Mouse (Mus musculus) MEL-GATA-1-ER (cell line): ENCODE measurements around the gene Tinagl1.

Experiments
- DNase-seq: peaks from one replicate; pipeline ENCODE4 v3.0.0-alpha.2; 2012; ENCODE audit warnings: low read depth; ENCODE audit errors: extremely low read depth

Gene Tinagl1

DNA sequence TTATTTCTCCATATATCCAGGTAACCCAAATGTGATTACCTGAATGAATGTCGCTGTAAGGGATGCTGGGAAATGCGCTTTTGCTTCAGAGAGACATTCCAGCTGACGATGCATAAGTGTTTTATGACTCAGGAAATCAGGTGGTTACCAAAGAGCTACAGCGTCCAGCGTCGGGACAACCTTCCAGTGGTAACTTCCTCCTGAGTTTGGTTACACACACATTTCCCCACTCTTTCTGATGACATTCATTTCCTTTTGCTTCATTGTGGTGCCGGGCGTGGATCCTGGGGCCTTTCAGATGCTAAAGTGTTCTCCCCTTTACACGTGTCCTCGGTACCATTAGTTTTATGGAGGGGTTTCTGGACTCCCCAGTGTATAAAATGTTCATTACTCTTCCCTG lies 26.5 kb downstream of the Tinagl1 start:
- no peak for DNase-seq

- no peak for DNase-seq
Measured at GRCm38 (mm10) chr4:130141786-130142185, 33.1 kb downstream of the Tinagl1 start.

DNA sequence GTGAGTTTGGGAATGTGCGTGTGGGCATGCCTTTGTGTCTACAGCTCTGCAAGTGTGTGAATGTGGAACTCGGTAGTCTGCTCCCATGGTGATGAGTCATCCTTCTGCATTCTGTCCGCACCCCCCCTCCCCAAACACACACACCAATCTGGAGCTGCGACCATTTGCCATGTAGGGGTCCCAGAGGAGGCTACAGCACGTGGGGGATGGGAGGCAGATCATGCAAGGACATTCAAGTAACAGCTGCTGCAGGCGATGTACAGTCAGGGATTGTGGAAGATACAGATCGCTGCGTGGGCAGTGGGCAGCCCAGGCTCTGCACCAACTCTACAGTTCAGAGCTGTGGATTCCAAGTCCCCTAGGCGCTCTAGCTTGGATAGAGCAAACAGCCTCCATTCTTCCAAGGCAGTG lies 33.9 kb downstream of the Tinagl1 start:
- no peak for DNase-seq

DNA sequence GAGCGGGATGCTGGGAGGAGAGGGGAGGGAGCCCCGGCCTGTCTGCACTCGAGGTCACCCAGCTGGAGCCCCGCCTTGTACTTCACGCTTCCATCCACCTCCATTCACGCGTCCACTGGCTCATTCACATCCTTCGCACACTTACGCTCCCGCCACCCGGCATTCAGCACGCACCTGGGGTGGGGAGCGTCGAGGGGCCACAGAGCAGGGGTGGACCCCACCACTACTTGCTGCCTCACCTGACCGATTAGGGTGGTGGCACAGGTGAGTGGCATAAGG lies 35.8 kb downstream of the Tinagl1 start, which contains the start of gene Hcrtr1:
Gene Hcrtr1 (minus strand): TSS at position 146 of the 279 bp plus-strand sequence.
- DNase-seq, result no peak

DNA sequence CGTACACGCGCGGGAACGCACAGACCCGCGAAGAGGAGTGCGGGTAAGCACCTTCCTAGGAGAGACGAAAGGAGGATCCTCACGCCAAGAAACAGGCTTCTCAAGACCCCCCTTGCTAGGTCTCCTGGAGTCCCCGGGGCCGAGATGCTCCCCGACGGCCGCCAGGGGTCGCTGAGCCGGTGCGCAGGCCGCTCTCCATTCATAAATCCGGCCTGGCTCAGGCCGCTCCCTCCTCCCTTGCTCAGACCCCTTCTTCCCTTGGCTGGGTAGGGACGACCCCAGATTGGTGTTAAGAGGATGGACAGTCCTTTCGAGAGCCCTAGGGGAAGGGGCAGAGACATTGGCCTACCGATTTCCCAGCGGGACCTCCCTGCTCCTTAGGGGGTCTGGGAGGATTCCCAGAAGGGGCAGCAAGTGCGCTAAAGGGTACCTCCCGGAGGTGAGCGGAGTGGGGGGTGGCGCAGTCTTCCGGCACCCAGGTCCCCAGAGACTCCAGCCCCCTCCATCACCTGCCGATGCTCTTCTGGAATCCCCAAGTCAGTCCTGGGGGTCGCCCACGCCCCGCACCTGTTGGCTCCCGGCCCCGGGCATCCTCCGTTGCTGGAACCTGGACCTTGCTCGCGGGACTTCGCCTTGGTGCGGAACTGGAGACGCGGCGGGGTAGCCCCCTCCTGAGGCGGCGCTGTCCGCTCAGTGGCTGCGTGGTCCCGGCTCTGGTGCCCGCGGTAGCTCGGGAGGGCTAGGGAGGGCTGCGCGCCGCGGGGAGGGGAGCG lies 36.3 kb downstream of the Tinagl1 start:
- DNase-seq, result peak; percentile 5

DNA sequence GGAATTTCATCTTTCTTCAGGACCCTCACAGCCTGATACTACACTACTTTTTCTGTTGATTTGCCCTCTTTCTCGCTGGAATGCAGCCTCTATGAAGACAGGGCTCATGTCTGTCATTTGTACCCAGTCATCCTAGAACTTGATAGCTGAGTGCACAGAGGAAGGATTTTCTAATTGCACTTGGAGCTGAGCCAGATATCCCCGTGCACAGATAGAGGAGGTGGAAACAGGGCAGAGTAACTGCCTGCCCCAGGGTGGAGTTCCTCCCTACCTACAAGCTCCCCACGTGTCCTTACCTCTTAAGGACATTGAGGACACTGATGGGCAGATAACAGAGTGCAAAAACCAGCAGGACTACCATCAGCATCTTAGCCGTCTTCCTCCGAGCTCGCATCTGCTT lies 41.5 kb downstream of the Tinagl1 start:
- DNase-seq, result no peak

- no peak for DNase-seq
Measured at GRCm38 (mm10) chr4:130131448-130132105, 43.3 kb downstream of the Tinagl1 start.

- DNase-seq, result no peak
Measured at GRCm38 (mm10) chr4:130130641-130131350, 44.1 kb downstream of the Tinagl1 start.

DNA sequence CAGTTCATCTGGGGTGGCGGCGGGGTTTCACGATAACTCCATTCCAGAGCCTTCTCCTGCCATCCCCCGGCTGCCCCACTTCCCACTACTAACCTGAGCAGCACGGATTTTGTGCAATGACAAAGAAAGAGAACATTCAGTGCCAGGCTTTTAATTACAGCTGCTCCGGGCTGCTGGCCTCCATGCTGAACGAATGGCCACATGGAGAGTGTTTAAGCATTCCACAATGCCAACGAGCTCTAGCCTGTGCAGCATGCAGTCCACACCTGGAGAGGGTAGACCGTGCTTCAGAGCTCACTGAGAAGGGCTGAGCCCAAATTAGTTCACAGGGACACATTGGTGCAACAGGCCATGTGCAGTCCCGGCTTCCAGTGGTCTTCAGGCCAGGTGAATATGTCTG lies 44.8 kb downstream of the Tinagl1 start:
- no peak for DNase-seq

DNA sequence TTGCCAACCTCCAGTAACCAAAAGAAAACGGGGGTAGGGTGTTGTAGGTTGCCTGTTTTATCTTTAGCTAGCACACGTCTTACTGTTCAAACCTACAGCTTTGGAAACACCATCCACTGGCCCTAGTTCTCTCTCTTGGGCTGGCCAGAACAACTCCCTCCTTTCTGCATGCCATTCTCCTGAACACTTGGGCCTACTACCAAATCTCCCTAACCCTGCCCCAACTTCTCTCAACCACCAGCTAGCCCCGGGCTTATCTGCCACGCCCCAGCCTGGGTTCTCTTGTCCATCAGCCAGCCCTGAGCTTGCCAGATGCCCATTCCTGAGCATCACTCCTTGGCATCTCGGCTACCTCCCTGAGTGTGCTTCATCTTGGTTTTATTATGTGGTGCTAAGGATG lies 46.0 kb downstream of the Tinagl1 start:
- no peak for DNase-seq

GRCm38 (mm10) chr4:130125935-130126334 lies 49.0 kb downstream of the Tinagl1 start:
- no peak for DNase-seq

- DNase-seq, result no peak
Measured at GRCm38 (mm10) chr4:130125164-130125563, 49.8 kb downstream of the Tinagl1 start.

DNA sequence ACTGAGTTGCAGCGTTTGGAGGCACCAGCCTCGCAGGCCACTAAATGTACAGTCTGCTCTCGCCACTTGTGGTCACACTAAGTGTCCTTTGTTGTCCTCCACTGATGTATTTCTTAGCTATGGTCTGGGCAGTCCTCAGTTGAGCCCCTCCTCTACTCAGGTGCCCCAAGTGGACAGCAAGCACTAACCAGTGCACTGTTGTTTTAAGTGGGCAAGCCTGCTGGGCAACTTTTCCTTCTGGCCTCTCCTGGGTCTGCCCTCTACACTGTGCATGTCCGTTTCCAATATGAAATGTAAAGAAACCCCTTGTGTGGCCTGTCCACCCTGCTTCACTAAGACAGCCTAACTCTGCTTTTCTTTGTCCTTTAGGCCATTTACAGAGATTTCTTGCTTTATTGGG lies 50.8 kb downstream of the Tinagl1 start:
- no peak for DNase-seq

DNA sequence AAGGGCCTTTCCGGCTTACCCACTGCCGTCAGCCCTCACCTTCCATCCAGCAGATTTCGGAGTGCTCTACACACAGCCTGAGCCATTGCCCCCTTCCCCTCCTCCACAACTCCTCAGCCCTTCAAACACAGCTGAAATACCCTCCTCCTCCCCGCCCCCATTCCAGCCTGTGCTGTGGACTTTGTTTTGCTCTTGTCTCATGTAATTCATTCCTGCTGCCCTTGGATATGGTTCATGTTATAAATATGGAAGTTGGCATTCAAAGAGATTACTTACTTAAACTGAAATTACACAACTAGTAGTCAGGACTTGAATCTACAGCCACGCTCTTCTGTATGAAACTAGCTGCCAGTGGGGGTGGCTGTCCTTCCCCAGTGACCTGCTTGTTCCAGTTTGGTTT lies 51.9 kb downstream of the Tinagl1 start:
- no peak for DNase-seq

- DNase-seq, result no peak
Measured at GRCm38 (mm10) chr4:130121560-130121959, 53.4 kb downstream of the Tinagl1 start.

DNA sequence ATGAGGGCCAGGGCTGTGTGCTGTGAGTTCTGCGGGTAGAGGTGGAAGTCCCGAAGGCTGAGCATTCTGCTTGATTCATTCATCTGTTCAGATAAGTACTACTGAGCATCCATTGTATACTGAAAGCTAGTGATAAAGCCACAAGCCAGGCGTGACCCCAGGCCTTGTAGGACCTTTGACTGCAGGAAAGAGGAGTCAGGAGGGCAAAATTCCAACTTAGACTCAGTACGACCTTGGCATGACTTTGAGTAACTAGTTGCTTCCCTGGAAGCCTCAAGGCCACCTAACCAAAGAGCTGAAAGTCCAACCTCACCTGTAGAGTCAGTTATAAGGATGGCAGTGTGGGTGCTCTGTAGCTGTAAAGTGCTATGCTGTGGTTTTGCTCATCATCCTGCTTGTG lies 54.2 kb downstream of the Tinagl1 start:
- DNase-seq, result no peak
